Mouse (Mus musculus) brain, adult 2 months (tissue): ENCODE measurements around the gene Lpin1.
A peak's percentile ranks its signal among the peaks of the same experiment; 100 is the strongest.

Experiments used
- DNase-seq: peaks from one replicate; pipeline ENCODE4 v3.0.0; 2011; ENCODE audit warnings: low read depth, low spot score

Gene Lpin1

GRCm38 (mm10) chr12:16577665-16578233, 33.0 kb downstream of the Lpin1 start:
- DNase-seq = peak; percentile 68

DNA sequence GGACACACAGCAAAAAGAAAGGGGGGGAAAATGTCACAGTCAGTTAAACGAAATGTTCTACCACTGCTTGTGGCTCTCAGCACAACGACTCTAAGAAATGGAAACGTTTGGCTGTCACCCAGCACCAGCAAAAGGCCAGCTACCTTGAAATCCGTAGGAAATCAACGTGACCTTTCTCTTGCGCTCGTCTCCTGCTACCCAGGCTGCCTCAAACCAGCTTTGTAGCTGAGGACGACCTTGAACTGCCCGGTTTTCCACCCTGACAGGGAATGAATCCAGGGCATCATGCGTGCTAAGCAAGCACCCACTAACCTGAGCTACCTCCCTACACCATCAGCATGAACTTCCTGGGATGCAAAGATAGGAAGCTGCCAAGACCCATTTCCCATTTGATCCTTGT, 39.5 kb downstream of the Lpin1 start:
- DNase-seq = no peak

GRCm38 (mm10) chr12:16570371-16571060, 40.2 kb downstream of the Lpin1 start:
- no peak for DNase-seq

- DNase-seq = no peak
These were observed 41.7 kb downstream of the Lpin1 start for GRCm38 (mm10) chr12:16568936-16569650.

DNA sequence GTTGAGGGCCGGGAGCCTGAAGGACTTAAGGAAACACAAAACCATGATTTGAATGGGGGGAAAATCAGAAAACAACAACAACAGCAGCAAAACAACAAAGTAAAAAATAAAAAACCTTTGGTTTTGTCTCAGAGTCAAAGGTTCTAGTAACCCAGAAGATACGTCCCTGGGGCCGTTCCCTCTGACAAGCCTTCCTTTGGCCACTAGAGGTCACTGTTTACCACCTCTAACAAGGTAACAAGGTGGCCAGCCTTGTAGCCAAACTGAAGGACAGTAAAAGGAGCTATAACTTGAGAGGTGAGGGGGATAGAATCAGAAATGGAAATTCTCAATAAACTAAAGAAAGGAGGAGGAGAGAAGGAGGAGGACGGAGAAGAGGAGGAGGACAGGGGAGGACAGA, 42.3 kb downstream of the Lpin1 start:
- DNase-seq = peak; percentile 84

DNA sequence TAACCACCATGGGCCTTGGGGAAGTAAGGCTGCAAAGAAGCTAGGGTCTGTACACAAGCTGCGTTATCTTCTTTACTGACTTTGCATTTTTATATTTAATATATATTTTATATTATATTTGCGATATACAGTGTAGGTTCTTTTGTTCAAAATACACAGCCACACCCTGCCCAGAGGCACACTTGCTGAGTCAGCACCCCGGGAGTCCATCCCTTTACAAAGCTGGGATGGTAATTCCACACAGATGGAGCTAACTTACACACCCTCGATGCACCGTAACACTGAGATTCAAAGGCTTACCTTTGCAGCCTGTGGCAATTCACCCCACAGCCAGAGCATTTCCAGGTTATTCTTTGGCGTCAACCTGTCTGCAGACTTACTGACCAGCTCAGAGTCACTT, 42.7 kb downstream of the Lpin1 start:
- no peak for DNase-seq

DNA sequence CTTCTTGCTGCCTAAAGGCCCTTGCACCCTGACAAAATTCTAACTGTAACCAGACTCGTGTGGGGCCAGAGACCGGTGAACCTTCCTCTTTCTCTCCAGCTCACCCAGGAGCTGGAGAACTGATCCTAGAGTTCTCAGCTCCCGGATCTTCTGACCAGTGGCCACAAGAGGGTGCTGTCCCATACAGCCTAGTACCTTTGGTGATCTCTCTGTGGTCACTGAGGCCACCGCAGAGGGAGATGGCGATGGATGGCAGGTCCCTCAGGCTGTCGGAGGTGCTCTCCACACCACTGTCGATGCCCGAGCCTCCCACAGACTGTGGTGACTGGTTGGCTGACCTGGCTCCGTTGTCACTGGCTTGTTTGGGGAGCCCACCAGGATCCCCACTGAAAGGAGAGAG, 47.3 kb downstream of the Lpin1 start:
- peak; percentile 49 for DNase-seq

- no peak for DNase-seq
These were observed 48.1 kb downstream of the Lpin1 start for GRCm38 (mm10) chr12:16562647-16563046.

DNA sequence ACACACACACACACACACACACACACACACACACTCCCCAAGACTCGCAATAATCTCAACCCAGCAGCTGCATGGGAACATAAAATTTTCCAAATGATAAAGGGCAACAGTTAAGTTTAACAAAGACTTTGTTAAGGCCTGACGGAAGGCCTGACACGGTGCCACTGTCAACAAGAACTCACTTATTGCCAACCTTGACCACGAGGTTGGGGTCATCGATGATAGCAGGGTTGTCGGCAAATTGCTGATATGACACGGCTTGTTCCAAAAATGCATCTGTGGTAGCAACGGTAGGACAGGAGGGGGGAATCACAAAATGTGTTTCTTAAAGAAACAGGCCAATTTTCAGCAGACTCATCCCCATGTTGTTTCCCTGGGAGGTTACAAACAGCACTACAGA, 48.6 kb downstream of the Lpin1 start:
- no peak for DNase-seq

DNA sequence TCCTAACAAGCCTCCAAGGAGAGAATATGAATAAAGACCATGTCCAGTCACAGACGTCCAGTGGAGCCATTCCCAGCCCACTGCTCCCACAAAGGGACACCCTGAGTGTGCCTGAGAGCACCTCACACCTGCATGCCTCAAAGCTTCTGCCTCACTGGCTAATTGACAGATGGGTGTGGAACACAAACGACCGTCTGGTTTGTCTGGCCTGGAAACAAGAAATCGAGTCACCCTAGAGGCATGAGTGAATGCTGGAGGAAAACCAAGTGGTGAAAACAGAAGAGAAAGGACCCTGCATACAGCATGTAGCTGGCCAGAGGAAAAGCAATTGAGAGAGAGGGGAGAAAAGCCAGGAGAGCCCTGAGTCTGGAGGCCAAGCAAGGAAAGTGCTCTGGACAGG, 53.5 kb downstream of the Lpin1 start:
- no peak for DNase-seq

- DNase-seq = peak; percentile 64
These were observed 56.6 kb downstream of the Lpin1 start for GRCm38 (mm10) chr12:16554171-16554570.

DNA sequence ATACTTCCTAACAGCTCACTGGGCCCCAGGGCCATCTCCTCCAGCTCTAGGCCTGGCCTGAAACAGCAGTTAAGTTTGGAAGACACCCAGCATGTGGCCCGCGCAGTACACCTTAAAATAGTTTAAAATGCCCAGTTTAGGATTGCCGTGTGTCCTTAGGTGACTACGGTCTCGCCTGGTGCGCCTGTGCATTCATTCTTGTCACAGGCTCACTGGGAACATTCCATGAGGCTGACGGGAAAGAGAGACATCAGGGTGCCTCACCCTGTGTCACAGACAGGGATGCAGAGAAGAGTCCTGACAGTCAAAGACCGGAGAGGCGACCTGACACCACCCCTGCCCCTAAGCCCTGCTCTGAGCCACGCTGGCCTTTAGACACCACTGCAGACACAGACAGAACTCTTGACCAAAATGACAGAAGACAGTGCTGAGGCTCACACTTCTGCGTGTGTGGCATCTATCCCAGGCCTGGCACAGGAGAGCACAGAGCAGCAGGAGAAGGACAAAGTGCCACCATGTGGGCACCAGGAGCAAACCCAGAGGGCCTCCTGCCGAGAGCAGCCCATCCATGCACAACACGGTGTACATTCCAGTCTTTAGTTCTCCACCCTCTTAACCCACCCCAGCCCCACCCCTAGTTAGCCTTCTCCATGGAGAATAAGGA, 58.5 kb downstream of the Lpin1 start:
- peak; percentile 40 for DNase-seq

DNA sequence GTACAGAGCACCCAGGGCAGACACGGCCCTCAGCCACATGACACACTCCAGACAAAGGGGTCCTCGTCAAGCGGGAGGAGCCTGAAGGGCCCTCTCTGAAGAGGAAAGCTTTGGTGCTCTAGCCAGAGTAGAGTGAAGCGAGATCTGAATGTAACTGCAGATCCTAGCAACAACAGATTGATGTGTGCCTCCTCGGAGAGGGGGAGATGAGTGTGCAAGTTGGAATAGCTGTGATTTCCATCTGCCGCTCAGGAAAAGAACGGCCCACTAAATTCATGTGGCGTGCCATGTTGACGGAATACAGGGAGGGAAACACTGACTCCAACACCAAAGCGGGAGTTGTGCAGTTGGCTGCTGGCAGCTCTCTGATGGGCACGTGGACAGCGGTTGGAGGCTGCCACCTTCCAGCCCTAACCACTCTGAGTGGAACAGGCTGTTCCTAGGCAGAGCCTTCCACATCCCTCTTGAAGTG, 59.7 kb downstream of the Lpin1 start:
- peak; percentile 78 for DNase-seq

DNA sequence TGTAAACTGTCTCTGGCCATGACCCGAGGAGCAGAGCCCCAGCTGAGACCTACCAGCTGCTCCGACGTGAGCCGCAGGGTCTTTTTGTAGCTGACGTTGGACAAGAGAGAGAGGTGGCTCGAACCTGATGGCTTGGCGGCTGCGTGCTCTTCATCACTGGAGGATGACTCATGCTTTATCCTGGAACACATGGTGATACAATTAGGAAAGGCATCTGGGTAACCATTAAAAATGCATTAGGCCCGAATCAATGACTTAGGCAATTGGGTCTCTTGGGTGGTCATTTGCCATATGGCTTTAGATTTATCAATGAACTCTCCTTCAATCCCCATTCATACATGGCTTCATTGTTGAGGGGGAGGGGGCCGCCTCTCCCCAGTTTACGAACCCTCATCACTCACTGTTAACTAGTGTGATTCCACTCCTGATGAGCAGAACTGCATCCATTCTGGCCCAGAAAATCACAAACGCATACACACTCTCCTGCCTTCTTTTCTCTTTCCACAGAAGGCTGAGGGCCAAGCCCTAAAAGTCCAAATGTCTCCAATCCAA, 61.9 kb downstream of the Lpin1 start:
- no peak for DNase-seq

GRCm38 (mm10) chr12:16541606-16542005, 69.2 kb downstream of the Lpin1 start:
- DNase-seq = no peak

GRCm38 (mm10) chr12:16540712-16541111, 70.1 kb downstream of the Lpin1 start:
- no peak for DNase-seq

GRCm38 (mm10) chr12:16539965-16540661, 70.7 kb downstream of the Lpin1 start:
- no peak for DNase-seq

DNA sequence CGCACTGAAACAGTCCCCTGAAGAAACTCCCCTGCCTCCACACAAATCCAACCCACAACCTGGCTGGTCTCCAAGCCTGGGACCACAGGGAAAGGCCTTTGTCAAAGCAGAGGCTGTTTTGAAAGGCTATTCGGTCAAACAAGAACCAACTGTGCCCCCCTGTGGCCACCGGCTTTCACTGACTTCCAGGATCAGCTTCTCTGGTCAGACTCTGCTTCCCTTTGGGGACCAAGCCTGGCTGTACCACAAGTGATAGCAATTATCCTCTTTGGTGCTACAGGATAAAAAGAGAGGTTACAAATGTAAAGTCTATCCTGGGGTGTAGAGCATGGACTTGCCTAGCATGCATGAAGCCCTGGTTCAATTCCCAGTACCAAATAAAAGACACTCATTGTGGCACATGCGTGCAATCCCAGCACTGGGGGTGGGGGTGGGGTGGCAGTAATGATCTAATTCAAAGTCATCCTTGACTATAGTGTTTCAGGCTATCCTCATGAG, 77.4 kb downstream of the Lpin1 start:
- peak; percentile 89 for DNase-seq

DNA sequence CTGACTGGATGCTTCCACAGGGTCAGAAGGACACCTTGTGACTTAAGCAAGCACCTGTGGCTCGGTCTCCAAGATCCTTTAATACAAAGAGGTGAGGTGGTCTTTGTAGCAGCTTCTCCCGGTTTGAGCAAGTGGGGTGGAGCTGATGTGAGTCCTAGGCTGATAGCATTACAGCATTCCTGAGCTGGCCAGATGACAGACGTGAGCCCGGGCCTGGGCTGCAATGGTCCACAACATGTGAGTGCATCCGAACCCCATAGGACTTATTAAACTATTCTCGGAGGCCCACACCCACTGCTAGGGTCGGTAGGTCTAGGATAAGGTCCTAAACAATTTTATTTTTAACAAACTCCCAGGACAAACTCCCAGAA, 77.9 kb downstream of the Lpin1 start:
- DNase-seq = no peak

DNA sequence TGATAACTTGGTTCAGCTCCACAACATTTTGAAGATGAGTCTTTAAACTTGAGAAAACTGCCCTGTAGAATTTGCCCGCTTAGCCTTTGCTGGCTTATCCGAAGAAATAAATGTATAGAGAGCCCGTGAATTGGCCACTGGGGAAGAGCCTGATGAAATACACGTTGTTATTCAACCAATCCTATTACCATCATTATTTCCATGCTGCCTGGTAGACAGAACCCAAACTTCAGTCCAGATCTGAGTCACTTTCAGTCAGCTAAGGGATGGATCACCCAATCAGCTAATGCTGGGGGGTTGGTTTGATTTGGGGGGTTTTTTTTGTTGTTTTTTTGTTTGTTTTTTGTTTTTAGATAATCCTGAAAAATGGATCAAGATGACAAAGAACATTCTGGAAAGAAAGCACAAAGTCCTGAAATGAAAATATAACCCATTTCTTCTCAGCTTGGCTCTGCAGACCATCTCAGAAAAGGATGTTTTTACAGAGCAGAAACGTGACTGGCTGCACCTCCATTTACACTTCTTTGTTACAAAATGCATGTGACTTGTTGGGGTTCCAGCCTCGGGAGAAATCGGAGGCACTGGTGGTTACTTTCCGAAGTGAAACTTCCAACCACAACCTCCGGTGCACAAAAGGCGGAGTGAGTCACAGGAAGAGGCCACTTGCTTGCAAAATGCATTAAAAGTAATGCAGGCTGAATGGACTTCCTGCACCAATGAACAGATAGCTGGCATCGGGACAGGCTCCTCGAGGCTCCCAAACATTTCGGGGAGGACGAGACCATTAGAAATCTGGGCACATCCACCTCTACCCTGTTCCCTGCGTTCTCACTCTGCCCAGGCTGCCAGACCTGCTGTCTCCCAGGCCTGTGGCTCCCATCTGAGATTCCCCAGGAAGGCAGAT, 78.6 kb downstream of the Lpin1 start:
- DNase-seq = peak; percentile 32
